Mouse (Mus musculus) C2C12 (cell line): Measurements from ENCODE around the gene Bean1.

ENCODE experiments used
- CTCF ChIP-seq: IDR thresholded peaks from one replicate; pipeline ENCODE4 v1.5.1; 2011; ENCODE audit not compliant: control insufficient read depth, insufficient read depth, insufficient read length
- USF1 ChIP-seq: IDR thresholded peaks from one replicate; pipeline ENCODE4 v1.6.1; 2011; ENCODE audit warnings: low read depth, mild to moderate bottlenecking, control low read depth, moderate library complexity

DNA sequence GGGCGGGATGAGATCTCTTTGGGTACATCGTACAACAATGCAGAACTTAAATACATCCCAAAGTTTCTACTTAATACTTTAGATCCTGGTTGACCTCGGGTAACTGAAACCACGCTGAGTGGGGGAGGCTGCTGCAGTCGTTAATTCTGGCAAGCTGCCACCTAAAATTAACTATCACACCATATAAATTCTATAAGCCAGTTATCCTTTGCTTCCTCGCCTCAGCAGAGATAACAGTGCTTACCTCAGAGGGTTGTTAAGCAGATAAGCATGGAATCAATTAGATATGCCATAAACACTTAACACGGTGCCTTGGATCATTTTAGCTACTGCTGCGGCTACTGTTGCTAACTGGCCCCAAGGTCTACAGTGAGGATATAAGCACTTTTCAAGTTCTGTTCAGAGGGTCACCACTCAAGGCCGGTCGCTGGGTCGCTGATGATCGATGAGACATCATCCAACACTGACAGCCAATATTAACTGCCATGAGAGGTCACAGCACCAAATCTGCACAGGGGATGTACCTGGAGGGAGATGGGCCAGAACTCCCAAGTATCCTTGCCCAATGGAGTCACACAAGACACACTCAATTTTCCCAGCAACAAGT, 71.9 kb downstream of the Bean1 start:
- no peak for TF ChIP-seq CTCF
- no peak for TF ChIP-seq USF1
